Mouse (Mus musculus): ENCODE measurements at regions not wholly inside any gene's neighbourhood (a gene's known extent, or its start where the extent isn't known, plus 50 kb on each side); places are given as distances from the start of the nearest gene placed in this dataset.

- peak; percentile 0 for DNase-seq
These were observed 200.3 kb upstream of the Gm11042 start for GRCm38 (mm10) chr12:74516527-74516926.

DNA sequence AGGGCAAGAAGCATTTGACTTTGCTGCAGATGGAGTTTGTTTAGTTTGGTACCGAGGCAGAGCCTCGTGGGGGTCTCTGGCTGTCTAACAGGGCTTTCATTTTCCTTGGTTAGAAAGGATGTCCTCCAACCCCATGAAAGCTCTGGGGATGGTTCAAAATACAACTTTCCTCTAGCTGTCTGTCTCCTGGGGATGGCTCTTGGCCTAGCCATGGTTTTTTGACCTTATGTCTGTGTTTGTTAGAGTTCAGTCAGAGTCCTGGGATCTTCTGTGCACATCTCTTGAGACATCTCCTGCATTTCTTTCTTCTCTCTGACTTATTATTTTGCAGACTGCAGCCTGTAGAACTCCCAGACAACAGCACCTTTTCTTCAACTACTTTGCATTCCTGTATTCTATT is 186.6 kb upstream of the Gm11042 start:
- DNase-seq = no peak

GRCm38 (mm10) chr12:74477619-74478018 is 161.4 kb upstream of the Gm11042 start:
- no peak for DNase-seq

- DNase-seq = no peak
These were observed 158.5 kb upstream of the Gm11042 start for GRCm38 (mm10) chr12:74474741-74475140.

DNA sequence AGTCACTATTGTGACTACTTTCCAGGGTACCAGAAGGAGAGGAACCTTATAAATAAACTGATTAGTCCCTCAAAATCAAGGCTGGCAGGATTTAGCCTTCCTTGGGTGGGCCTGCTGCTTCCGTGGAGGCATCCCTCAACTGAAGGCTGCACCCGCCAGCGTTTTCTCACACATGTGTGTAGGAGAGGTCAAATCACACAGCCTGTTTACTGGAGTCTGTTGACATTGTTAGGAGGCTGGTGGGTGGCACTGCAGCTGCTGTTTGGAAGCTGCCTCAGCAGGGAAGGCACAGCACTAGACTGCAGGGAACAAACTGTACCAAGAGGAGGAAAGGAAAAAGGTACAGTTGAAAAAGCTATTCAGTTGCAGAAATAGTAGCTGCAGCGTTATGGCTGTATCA is 142.3 kb upstream of the Gm11042 start:
- no peak for DNase-seq

DNA sequence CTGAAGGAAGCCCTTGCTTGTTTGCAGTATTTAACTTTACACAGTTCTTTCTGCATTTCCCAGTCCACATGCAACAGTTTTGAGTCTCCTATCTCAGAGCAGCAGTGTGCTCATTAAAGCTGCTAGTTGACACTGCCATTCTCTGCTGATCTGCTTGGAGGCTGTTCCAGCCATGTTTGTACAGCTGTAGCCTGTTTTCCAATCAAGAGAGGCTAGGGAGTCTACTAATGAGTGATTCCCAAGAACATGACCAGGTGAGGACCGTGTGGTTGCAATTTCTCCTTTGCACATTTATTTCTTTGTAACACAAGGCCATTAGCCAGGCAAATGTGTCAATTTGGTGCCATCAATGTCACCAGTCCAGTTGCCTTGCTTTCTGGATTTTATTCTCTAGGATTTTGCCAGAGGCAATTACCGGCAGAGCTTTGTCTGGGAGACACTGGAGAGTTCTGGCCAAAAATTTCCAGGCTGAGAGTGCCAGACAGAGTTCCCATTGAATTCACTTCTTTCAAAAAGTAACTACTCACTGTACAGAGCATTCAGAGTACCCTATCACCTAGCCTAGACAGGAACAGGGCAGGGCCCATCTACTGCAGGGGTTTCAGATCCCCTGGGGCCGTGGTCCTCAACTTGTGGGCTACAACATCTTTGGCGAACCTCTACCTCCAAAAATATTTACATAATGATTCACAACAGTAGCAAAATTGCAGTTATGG is 136.3 kb upstream of the Gm11042 start:
- no peak for DNase-seq

GRCm38 (mm10) chr12:74448248-74448647 is 132.1 kb upstream of the Gm11042 start:
- no peak for DNase-seq

GRCm38 (mm10) chr12:74434874-74435273 is 118.7 kb upstream of the Gm11042 start:
- DNase-seq = no peak

GRCm38 (mm10) chr12:74414738-74415137 is 98.5 kb upstream of the Gm11042 start:
- DNase-seq = no peak

DNA sequence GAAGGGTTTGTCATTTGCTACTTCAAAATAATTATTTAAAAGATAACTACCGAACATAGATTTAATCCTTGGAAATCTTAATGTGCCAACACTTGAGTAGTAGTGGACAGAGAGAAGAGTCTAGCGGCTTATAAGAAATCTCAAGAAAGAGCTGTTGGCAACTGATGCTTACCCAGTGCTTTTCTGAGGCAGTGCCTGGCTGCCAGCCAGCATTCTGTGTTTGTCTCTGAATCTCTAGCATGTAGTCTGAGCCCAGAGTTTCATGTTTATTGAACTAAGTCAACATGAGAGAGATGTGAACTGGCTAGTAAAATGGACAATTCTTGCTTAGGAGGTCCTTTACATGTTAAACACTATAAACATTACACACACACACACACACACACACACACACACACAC is 94.3 kb upstream of the Gm11042 start:
- no peak for DNase-seq

DNA sequence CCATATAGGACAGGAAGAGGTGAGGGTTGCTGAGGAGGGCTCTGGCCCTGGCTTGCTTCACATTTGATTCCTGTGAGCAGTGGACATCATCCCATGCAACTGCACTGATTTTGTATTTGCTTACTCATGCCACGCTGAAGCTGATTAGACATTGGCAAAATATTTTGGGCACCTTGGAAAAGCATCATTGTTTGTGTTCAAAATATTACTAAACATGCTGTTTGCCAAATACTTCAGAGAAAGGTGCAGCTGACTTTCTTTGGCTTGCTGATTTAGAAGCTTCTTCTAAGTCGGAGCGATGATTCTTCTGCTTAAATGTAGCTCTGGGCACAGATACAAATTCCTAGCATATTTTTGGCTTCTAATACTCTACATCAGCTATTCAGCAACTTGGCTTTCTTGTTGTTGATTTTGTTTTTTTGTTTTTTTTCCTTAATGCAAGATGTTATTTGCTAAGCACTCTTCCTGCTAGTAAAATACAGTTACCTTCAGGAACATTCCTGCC is 91.4 kb upstream of the Gm11042 start:
- DNase-seq = no peak

GRCm38 (mm10) chr12:74389811-74390210 is 73.6 kb upstream of the Gm11042 start:
- DNase-seq = no peak
